Mouse (Mus musculus): ENCODE measurements around the gene E2f1. TPM values are rescaled to one million over a fixed set of nuclear protein-coding genes. Genes with fewer than 3 reads are reported as not detected.

E2f1 gene
- polyA plus RNA-seq, 1 experiment from 2014 or later, result 3.2 TPM

- Histone ChIP-seq H3K27ac (ENCODE audit: low read length) (no peak overlapping the region), H3K27me3 (ENCODE audit: control insufficient read depth, insufficient read depth, low read depth, low read length) (no peaks in the 10 kb centered on the region), H3K36me3 (ENCODE audit: control insufficient read depth, insufficient read depth, low read length) (peaks cover 4% of the 10 kb centered on the region; the same call in 1 of the 2 replicates), H3K4me3 (ENCODE audit: low read depth, low read length) (no peak overlapping the region), H3K4me2 (ENCODE audit: low read length) (no peak overlapping the region), H3K9me3 (replicated peaks; ENCODE audit: control insufficient read depth, low read length, poor library complexity, severe bottlenecking) (no peaks in the 10 kb centered on the region), H3K4me1 (ENCODE audit: control insufficient read depth, insufficient read depth, low read length) (no peaks in the 10 kb centered on the region), H3K9ac (ENCODE audit: low read depth, low read length) (no peak overlapping the region)
- 95% methylated on average over 3 of the region's 3 CpGs for WGBS
- ATAC-seq, result no peak
These were observed 59.6 kb downstream of the E2f1 start for GRCm38 (mm10) chr2:154510141-154510540.

Other genes starting within 250 kb of the E2f1 start
- gene Cdk5rap1, start 196.9 kb downstream of the E2f1 start, polyA plus RNA-seq (2015; fragmentation: Nextera tagmentation; extraction: Ambion mirVana), result 12.2 and 16.3 TPM in 2 replicates
- gene Snta1, start 161.8 kb downstream of the E2f1 start, polyA plus RNA-seq (2015; fragmentation: Nextera tagmentation; extraction: Ambion mirVana), result 9.2 and 12.3 TPM in 2 replicates
- 50.2 and 53.1 TPM in 2 replicates for gene Cbfa2t2, start 133.4 kb downstream of the E2f1 start, polyA plus RNA-seq (2015; fragmentation: Nextera tagmentation; extraction: Ambion mirVana)
- 1.9 and 2.3 TPM in 2 replicates for gene 1700003F12Rik, start 22.8 kb downstream of the E2f1 start, polyA plus RNA-seq (2015; fragmentation: Nextera tagmentation; extraction: Ambion mirVana)
- gene Actl10, start 18.1 kb downstream of the E2f1 start, polyA plus RNA-seq (2015; fragmentation: Nextera tagmentation; extraction: Ambion mirVana), result 0.19 and 0.44 TPM in 2 replicates
- gene Necab3, start 11.0 kb downstream of the E2f1 start, polyA plus RNA-seq (2015; fragmentation: Nextera tagmentation; extraction: Ambion mirVana), result 18.5 and 19.9 TPM in 2 replicates
- 14.1 and 15.9 TPM in 2 replicates for gene Pxmp4, start 33.8 kb upstream of the E2f1 start, polyA plus RNA-seq (2015; fragmentation: Nextera tagmentation; extraction: Ambion mirVana)
- gene Zfp341, start 43.4 kb upstream of the E2f1 start, polyA plus RNA-seq (2015; fragmentation: Nextera tagmentation; extraction: Ambion mirVana), result 2.3 TPM in 2 replicates
- 0.41 and 0.63 TPM in 2 replicates for gene 4930519P11Rik, start 43.5 kb upstream of the E2f1 start, polyA plus RNA-seq (2015; fragmentation: Nextera tagmentation; extraction: Ambion mirVana)
- 22.1 and 24.2 TPM in 2 replicates for gene Chmp4b, start 81.8 kb upstream of the E2f1 start, polyA plus RNA-seq (2015; fragmentation: Nextera tagmentation; extraction: Ambion mirVana)
- gene Gm14214, start 200.1 kb upstream of the E2f1 start, polyA plus RNA-seq (2015; fragmentation: Nextera tagmentation; extraction: Ambion mirVana), result not detected in 2 replicates
- gene Raly, start 221.2 kb upstream of the E2f1 start, polyA plus RNA-seq (2015; fragmentation: Nextera tagmentation; extraction: Ambion mirVana), result 24.0 and 27.3 TPM in 2 replicates
- 0.54 and 1.5 TPM in 2 replicates for gene a, start 221.5 kb upstream of the E2f1 start, polyA plus RNA-seq (2015; fragmentation: Nextera tagmentation; extraction: Ambion mirVana)

Data from midbrain, embryonic 16.5 days (tissue).